Mouse (Mus musculus) lung, postnatal 10 days (tissue): ENCODE results near the gene Camkv.

Experiments used
- DNase-seq: peaks from one replicate; pipeline ENCODE4 v3.0.0; 2021

Gene Camkv

GRCm38 (mm10) chr9:107923956-107924355 is 11.5 kb upstream of the Camkv start:
- DNase-seq, result peak; percentile 60

- DNase-seq, result no peak
Observed at GRCm38 (mm10) chr9:107925251-107925650, 10.2 kb upstream of the Camkv start.

- DNase-seq, result no peak
Observed at GRCm38 (mm10) chr9:107926920-107927420, 8.5 kb upstream of the Camkv start.

GRCm38 (mm10) chr9:107927749-107928148 is 7.7 kb upstream of the Camkv start:
- DNase-seq, result no peak

GRCm38 (mm10) chr9:107928169-107928568 is 7.3 kb upstream of the Camkv start, which contains the start of gene Actl11:
Gene Actl11, plus strand, starts transcription at chr9:107928469.
- DNase-seq, result no peak

GRCm38 (mm10) chr9:107932221-107932620 is 3.3 kb upstream of the Camkv start:
- no peak for DNase-seq

- DNase-seq, result no peak
Observed at GRCm38 (mm10) chr9:107934146-107934545, 1.3 kb upstream of the Camkv start.

- no peak for DNase-seq
Observed at GRCm38 (mm10) chr9:107935790-107936214, 328 bp downstream of the Camkv start.

- no peak for DNase-seq
Observed at GRCm38 (mm10) chr9:107936215-107936822, 845 bp downstream of the Camkv start.

- no peak for DNase-seq
Observed at GRCm38 (mm10) chr9:107936831-107937230, 1.4 kb downstream of the Camkv start.

GRCm38 (mm10) chr9:107947241-107948194 is 12.0 kb downstream of the Camkv start:
- no peak for DNase-seq

GRCm38 (mm10) chr9:107949184-107949921 is 13.9 kb downstream of the Camkv start:
- no peak for DNase-seq

- DNase-seq, result no peak
Observed at GRCm38 (mm10) chr9:107949922-107950235, 14.4 kb downstream of the Camkv start, which contains the start of gene Traip. Gene Traip, plus strand, starts transcription at chr9:107950136.

- peak; percentile 97 for DNase-seq
Observed at GRCm38 (mm10) chr9:107950460-107951355, 15.2 kb downstream of the Camkv start.

- DNase-seq, result peak; percentile 67
Observed at GRCm38 (mm10) chr9:107955613-107956289, 20.3 kb downstream of the Camkv start.

GRCm38 (mm10) chr9:107957141-107957540 is 21.7 kb downstream of the Camkv start:
- DNase-seq, result no peak

- DNase-seq, result peak; percentile 50
Observed at GRCm38 (mm10) chr9:107959896-107960295, 24.4 kb downstream of the Camkv start.

GRCm38 (mm10) chr9:107960928-107961327 is 25.5 kb downstream of the Camkv start:
- DNase-seq, result no peak

GRCm38 (mm10) chr9:107961351-107961762 is 25.9 kb downstream of the Camkv start:
- no peak for DNase-seq

GRCm38 (mm10) chr9:107961881-107962280 is 26.4 kb downstream of the Camkv start:
- peak; percentile 70 for DNase-seq

- no peak for DNase-seq
Observed at GRCm38 (mm10) chr9:107962916-107963315, 27.4 kb downstream of the Camkv start.
